Mouse (Mus musculus): Measurements from ENCODE around the gene Gemin4. TPM values are rescaled to one million over a fixed set of nuclear protein-coding genes. Genes with fewer than 3 reads are reported as not detected.
A peak's percentile ranks its signal among the peaks of the same experiment; 100 is the strongest.

Gemin4 gene
- total RNA-seq (2021), result 1 to 10 TPM in 1 of 2 experiments, not detected in 1; 4.6 TPM
- long read RNA-seq, experiment 1, transcript Gemin4-201 (2 exons, 3,540 nt), result major isoform, 12 of 18 reads
- long read RNA-seq, experiment 1, partial matches to known transcripts, result 0 of 18 reads
- long read RNA-seq, experiment 1, other reads (novel, unspliced or antisense), result 6 of 18 reads
- long read RNA-seq, experiment 2, transcript Gemin4-201 (2 exons, 3,540 nt), result major isoform, 16 of 16 reads
- long read RNA-seq, experiment 2, partial matches to known transcripts, result 0 of 16 reads
- long read RNA-seq, experiment 2, other reads (novel, unspliced or antisense), result 0 of 16 reads

- peak; percentile 98 for DNase-seq
Measured at GRCm38 (mm10) chr11:76217390-76217800, at the start of gene Gemin4, which contains the start of gene Dbil5. Gemin4 (minus strand) TSS chr11:76217664. Dbil5 (plus strand) TSS chr11:76217608.

DNA sequence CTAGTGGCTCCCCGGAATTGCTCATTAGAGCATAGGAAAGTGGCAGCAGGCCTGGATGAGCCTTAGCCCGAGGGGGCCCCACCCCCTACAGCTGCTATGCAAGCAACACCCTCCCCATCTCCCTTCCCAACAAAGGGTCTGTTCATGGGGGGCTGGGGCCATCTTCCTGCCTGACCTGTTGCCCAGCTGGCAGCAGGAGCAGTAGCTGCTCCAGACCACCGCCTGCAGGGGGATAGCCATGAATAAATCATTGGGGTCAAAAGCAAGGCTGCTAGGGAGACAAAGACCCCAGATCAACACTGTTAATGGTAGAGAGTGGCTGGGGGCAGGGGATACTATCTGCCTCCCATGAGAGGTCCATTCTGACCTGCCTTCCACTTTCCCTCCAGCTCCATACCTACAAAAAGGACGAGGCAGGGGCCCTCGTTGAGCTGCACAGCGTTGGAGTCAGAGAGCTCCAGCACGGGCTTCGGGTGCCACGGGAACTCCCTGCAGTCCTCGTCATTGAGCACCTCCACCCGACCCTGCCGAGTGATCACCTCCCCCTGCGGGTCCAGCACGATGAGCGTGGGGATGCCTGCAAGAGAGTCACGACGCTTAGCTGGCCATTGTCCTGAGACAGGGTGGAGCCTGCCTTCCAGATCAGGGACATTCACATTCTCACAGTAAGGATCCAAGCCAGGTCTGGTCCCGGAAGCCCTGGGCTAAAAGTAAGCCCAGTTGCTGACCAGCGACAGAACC is 45.3 kb upstream of the Gemin4 start:
- no peak for DNase-seq

GRCm38 (mm10) chr11:76261224-76261623 is 43.8 kb upstream of the Gemin4 start:
- DNase-seq, result no peak

DNA sequence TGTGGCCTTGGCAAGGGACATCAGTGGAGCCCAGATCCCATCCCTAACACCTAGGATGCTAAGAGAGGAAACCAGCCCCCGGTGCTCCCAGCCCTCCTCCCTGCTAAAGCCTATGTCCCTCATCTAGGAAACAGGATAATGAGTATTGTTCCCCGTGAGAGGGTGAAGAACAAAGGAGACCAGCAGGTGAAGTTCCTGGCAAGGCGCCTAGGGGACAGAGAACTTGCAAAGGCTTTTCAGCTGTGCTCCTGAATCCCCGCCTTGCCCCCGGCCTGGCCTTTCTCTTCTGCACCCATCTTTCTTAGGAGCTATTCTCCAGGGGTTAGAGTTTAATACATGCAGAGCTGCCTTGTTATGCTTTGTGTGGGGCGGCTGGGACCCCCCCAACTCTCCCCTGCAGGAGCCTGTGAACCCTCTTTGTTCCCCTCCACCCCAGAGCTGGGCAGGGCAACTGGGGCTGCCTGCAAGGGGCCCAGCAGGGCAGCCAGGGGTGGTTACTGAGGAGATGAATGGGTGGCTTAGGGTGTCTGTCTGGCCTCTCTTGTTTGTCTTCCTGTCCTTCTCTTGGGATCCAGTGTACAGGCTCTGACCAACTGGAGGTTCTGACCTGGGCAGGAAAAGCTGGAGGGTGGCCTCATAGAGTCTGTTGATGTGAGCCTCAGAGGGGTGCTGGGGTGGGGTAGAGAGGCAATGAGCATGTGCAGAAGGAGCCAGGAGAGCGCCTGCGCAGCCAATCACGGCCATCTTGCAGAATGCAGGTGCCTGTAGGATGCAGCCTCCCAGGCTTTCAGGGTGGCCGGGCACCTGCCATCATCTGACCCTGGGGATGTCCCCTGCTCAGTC is 43.0 kb upstream of the Gemin4 start:
- DNase-seq, result no peak

GRCm38 (mm10) chr11:76258511-76258910 is 41.0 kb upstream of the Gemin4 start:
- DNase-seq, result no peak

DNA sequence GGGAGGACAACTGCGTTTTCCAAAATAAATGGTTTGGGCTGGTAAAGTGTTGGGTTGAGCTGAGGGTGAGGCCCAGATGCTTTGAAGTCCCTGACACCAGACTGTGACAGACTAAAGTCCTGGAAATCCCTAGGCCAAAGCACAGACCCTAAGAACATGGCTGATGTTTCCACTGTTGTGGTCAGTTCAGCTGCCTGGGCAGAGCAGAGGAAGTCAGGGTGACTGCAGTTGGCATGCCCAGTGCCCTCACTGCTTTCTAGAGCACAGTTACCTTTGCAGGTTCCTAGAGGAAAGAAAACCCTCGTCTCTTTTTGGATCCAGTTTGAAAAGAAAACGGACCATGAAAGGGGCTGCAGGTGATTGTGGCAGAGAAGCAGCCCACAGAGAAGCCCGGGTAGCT is 39.9 kb upstream of the Gemin4 start:
- DNase-seq, result no peak

GRCm38 (mm10) chr11:76256129-76256528 is 38.7 kb upstream of the Gemin4 start:
- no peak for DNase-seq

DNA sequence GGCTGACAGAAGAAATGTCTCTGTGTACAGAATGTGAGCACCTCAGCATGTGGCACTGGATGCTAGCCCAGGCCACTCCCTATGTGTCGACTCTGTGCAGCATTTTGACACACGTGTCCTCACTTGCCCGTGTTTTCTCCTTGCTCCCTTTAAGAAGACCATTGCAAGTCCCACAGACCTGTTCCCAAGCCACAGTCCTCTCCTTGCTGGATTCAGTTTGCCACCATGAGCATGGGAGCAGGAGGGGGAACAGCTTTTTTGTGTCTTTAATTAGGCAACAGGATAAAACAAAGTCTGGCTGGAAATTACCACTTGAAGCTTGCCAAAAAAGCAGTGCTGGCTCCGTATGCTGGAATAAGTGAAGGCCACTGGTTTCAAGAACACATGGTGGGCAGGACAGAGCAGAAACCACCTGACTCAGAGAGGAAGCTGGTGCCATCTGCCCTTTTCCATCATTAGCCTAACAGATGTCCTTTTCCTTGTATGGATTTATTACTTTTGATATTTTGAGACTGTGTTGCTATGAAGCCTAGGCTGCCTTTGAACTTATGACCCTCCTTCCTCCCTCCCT is 38.1 kb upstream of the Gemin4 start:
- DNase-seq, result peak; percentile 39

- DNase-seq, result no peak
Measured at GRCm38 (mm10) chr11:76253918-76254264, 36.4 kb upstream of the Gemin4 start.

DNA sequence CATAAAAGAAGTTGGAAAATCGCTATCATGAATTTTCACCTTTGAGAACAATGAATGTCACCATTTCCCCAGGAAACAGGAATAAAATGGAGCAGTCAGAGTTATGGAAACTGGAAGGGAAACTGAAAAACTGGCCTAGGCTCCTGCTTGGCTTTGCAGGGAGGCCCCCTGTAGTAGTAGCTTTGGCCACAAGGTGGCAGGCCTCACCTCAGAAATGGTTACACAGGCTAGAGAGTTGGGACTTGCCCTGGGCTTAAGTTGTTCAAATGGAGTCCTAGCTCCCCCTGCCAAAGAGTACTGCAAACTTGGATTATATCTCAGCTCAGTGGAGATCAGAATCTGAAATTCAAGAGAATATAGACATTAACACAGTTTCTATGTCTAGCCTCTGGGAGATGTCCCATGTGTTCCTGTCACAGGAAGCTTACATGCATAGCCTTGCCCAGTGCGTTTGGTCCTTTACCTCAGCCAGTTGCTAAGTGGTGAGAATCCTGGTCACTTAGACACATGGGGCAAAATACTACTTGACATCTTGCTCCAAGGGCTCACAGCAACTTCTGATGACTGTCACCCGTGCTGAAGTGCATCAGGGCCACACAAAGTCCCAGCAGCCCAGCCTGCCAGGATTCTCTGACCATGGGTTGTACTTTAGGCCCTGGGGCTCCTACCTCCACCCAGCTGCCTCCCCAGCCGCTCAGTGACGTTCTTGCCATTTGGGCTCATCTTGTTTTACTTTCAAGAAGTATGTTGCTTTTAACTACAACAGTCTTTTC is 35.9 kb upstream of the Gemin4 start:
- peak; percentile 92 for DNase-seq

- peak; percentile 64 for DNase-seq
Measured at GRCm38 (mm10) chr11:76252036-76252435, 34.6 kb upstream of the Gemin4 start.

GRCm38 (mm10) chr11:76247239-76247638 is 29.8 kb upstream of the Gemin4 start:
- no peak for DNase-seq

- no peak for DNase-seq
Measured at GRCm38 (mm10) chr11:76246439-76246838, 29.0 kb upstream of the Gemin4 start.

DNA sequence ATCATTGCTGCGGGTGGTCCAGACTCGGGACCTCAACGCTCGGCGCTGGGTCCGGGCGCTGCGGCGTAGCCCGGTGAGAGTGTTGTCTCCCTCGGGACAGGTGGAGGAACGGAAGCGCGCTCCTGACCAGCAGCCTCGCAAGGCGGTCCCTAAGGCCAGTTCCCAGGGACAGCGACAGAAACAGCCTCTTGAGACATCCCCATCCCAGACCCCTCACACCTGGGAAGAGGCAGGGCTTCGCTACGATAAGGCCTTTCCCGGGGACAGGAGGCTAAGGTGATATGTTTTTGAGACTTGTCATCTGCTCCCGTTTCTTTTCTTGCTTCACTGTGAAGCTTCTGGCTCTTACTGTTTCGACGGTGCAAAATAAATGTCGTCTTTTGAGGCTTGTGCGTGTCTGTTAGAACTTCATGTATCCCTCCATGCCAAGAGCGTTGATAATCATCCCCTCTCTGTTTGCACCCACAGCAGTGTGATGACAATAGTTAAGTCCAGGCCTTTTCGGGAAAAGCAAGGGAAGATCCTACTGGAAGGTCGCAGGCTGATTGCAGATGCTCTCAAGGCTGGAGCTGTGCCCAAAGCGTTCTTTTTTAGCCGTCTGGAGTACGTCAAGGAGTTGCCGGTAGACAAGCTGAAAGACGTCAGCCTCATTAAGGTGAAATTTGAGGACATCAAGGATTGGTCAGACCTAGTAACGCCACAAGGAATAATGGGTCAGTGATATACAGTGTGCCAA is 26.5 kb upstream of the Gemin4 start:
- DNase-seq, result no peak

DNA sequence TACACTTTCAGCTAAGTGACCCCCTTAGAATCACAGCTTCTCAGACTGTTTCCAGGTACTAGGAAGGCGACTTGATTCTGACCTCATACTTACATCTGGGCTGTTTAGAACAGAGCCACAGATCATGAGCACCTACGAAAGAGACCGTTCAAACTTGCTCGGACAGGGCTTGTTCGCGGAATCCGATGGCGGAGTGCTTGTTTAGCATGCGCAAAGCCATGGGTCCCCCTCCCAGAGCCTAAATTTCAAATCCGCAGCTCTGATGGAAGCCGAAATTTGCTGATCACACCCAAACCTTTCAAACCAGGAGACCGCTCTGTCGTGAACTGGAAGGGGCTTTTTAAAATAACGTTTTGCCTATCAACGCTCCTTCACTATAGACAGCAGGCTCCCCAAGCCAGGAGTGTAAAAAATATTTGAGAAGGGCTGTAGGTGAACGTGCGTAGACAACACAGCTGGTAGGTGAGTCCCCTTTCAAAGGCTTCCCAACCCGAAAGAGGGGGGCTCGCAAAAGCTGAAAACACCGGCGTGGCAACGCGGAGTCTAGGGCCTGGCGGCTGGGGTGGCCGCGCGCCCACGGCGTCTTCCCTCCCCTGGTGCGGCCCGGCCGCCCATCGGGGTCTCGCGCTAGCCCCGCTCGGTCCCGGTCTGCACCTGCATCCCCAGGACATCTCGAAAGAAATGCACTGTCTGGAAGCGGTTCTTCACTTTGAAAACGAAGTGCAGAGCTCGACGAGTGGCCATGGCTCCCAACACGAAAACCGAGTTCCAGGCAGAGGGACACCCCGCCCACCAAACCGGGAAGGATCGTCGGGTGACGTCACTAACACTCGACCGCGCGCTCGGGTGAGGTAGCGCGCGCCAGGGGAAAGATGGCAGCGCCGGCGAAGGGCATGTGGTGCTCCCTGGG is 25.7 kb upstream of the Gemin4 start, which contains the start of the genes Mrm3 and Glod4:
Gene Mrm3, plus strand, starts transcription at position 815 of the 910 bp plus-strand sequence.
Gene Glod4, minus strand, starts transcription at position 825 of the 910 bp plus-strand sequence.
- DNase-seq, result peak; percentile 97

DNA sequence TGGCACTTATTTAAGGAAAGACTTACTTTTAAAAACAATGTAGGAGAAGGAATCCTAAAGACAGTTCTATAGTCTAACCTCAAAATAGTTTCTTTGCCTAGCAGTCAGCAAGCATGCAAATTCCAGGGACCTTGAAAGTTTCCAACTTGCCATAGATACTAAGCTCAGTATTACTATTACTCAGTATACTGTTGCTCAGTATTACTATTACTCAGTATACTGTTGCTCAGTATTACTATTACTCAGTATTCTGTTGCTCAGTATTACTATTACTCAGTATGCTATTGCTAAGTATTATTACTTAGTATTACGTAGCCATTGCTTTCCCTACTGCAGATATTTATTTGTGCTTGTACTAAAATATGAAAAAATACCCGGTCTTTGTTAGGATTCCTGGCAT is 22.3 kb upstream of the Gemin4 start:
- DNase-seq, result no peak

DNA sequence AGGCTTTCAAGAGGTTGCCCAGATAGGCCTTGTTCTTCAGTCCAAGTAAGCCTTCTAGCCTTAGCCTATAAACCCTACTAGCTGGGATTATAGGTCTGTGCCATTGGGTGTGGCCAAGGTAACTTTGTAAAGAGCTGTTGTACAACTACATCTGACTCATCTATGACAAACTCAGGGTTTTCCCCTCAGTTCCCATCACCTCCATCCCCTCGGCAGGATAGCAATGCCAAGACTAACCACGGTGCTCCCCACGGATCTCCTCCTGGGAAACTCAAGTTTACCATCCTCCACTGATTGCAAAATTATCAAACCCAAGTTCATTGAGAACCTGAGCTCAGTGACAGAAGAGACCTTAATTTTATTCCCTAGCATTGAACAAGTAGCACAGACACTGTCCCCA is 18.7 kb upstream of the Gemin4 start:
- DNase-seq, result no peak

DNA sequence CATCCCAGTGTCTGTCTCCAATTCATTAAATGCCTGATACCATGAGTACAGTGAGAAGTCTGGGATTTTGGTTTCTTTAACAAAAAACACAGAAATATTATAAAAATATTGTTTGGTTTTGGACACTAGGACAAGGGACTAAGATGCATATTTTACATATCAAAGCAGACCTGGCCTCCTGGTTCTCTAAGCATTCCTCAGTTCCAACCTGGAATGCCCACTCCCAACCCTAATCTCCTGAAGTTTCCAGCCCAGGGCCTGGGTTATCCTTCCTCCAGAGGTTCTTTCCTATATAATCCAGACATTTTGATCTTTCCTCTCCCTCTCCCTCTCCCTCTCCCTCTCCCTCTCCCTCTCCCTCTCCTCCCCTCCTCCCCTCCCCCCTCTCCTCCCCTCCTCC is 7.6 kb upstream of the Gemin4 start:
- no peak for DNase-seq

- no peak for DNase-seq
Measured at GRCm38 (mm10) chr11:76224631-76225030, 7.2 kb upstream of the Gemin4 start.

Measured in adrenal gland, postnatal 10 days (tissue).